Mouse (Mus musculus) G1E-ER4 (cell line): ENCODE measurements around the gene Topors. TPM values are rescaled to one million over a fixed set of nuclear protein-coding genes. Genes with fewer than 3 reads are reported as not detected.

ENCODE experiments used
- GATA1 ChIP-seq: IDR thresholded peaks from one replicate; pipeline ENCODE4 v1.8.0; 2012; ENCODE audit warnings: low read length, inconsistent platforms
- polyA plus RNA-seq: library from polyadenylated mRNA; stranded (reverse); fragments of >175 nt; gene quantifications from 2 replicates; pipeline ENCODE4 v1.2.3, GENCODE M21; 2012

The Topors gene
- 8.7 and 9.9 TPM in 2 replicates for polyA plus RNA-seq

- TF ChIP-seq GATA1, result no peak
Measured at GRCm38 (mm10) chr4:40269430-40270032, at the start of gene Topors, which contains the start of gene Smim27. TSS of gene Topors (minus strand) at chr4:40269850. TSS of gene Smim27 (plus strand) at chr4:40269579.

DNA sequence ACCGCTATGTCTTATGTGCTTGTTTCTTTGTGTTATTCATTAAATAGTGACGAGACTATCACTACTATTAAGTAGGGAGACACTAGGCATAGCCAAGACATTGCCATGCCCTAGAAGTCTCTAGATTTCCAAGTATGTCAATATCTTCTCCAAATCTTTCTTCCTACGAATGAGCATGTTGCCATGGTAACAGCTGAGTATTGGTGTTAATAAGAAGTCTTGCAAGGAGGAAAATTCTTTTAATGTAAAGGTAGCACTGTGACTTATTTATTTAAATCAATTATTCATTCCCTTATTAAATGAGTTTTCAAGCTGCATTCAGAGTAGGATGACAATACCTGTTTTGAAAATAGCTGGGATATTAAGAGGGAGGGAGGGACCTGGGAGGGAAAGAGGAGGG is 47.8 kb upstream of the Topors start:
- no peak for TF ChIP-seq GATA1

GRCm38 (mm10) chr4:40313026-40313425 is 43.4 kb upstream of the Topors start:
- TF ChIP-seq GATA1, result no peak

GRCm38 (mm10) chr4:40312213-40312612 is 42.6 kb upstream of the Topors start:
- TF ChIP-seq GATA1, result no peak

DNA sequence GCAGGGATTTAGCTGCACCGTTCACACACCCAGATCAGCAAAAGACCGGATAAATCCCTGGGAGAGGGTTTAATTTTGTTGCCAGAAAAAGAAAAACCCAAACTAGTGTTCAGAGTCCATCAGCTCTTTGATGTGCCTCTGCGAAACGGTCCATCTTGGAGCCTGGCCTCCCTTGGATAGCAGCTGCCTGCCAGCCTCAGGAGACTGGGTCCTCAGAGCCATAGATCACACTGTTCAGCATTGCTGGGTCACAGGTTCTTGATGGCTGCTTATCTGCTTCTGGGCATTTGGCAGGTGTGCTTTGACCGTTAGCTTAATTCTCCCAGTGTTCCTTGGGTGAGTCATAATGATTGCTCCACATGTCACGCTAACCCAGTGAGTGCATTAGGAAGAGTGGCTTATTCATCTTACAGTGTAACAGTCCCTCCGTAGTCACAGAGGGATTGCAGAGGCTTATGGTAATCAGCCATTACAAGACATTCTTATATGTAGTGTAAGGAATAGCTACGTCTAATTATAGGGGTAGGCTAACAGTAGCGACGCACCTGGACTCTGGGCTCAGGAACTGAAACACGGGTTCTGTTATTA is 41.2 kb upstream of the Topors start:
- TF ChIP-seq GATA1, result no peak

GRCm38 (mm10) chr4:40309682-40310081 is 40.0 kb upstream of the Topors start:
- peak; percentile 40 for TF ChIP-seq GATA1

DNA sequence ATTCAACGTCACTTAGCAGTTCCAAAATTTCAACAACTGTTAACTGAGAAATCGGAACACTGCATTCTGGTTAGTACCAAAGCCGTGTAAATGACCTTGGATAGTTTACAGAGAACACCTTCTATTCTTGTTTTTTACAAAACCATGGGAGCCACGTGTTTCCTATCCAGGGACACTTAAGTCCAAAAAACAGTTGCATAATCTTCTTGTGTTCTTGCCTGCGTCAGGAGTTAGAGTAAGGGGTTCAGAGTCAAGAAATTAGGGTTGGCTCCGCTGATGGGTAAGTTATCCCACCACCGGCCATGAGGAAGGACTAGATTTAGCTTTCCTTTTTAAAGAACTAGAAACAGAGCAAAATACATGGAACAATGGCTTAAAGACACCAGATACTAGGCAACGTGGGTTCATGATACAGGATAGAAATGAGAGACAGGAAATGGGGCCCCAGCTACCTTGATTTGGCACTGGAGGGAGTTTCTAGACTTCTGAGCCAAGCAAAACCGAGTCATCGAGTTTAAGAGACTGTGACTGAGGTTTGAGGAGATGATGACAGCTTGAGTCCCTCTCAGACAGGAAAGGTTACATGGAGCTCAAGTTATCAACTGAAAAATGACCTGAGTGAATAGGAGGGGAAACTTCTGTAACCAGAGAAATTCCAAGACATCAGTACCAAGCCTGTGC is 32.9 kb upstream of the Topors start:
- TF ChIP-seq GATA1, result no peak

DNA sequence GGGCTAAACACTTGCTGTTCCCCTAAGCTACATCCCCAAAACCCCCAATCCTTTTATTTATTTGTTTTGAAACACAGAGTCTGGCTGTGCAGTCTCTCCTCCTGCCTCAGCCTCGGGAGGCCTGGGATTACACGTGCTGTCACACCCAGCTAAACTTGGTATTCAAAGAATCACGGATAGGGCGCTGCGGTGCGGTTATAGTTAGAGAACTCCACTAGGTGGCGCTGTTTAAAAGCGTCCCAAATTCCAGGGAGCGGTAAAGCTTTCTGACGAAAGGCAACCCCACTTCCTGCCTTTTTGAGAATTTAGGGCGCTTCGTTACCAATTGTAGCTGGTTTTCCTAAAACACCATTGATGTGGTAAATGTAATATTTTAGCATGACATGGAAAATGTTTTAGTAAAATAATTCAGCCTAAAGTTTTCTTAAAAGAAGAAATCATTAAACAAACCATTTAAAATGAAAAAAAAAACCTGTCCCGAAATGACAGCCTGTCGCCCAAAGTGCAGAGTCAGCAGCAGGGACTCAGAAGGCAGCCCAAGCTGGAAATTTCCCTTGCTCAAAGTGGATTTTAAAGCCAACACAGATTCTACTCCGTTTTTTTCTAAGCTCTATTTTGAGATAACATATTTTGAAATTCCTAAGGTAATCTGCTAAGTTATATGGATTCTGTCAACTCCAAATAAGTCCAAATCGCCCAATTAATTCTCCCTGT is 31.6 kb upstream of the Topors start:
- TF ChIP-seq GATA1, result no peak

GRCm38 (mm10) chr4:40299169-40299568 is 29.5 kb upstream of the Topors start:
- peak; percentile 94 for TF ChIP-seq GATA1

DNA sequence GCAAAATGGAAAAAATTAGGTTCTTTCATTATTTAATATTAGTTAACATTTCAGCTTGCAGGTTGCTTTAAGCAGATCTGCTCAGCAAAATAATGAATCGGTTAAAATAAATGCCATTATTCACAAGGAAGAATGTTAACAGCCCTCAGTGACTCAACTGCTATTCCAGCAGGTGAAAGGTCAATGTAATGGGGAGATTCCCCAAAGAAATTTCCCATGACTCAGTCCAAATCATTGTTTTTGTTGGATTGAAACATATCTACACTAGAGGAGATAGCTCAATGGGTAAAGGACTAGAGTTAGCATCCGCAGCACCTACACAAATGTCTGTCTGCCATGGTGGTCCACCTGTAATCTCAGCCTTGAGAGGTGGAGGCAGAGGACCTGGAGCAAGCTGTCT is 19.4 kb upstream of the Topors start:
- no peak for TF ChIP-seq GATA1

DNA sequence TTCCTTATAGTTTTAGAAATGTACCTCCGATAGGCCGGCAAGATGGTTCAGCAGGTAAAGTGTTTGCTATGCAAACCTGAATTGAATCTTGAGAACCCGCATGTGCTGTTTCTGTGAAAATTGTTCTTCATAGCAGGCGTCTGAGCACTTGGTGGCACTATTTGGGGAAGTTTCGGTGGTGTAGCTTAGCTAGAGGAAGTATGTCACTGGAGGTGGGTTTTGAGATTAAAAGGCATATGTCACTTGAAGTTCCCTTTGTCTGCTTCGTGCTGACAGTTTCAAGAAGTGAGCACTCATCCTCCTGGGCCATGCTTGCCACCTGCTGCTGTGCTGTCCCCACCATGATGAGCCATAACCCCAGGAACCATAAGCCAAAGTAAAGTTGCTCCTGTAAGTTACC is 17.8 kb upstream of the Topors start:
- TF ChIP-seq GATA1, result no peak

- no peak for TF ChIP-seq GATA1
Measured at GRCm38 (mm10) chr4:40285582-40285981, 15.9 kb upstream of the Topors start.

DNA sequence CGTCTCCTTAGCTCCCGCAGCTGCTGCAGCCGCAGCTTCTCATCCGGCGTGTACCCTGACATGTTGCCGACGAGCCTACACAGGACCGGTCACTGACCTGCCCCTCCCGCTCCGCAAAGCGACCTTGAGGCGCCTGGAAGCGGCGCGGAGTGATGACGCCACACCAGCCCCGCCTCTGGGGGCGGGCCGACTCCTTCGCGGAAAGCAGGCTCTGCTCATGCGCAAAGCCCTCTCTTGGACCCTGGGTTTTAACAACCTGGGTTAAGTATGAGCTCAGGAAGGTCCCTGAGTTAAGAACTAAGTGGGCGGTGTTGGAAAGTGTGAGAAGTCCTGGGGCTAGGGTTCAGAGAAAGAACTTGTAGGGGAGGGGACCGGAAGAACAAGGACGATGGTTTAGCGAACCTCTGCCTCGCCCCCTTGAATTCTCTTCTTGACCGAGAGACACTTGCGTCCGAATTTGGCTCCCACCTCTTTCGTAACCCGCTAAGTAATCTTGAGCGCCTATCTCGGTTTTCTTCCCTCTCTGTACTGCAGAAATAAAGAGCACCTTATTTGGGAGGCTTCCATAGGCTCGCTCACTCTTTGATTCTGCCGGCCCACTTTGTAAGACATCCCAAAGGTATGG is 9.7 kb upstream of the Topors start, which contains the start of gene Ndufb6:
Gene Ndufb6 (minus strand): TSS at position 146 of the 625 bp plus-strand sequence.
- no peak for TF ChIP-seq GATA1

- no peak for TF ChIP-seq GATA1
Measured at GRCm38 (mm10) chr4:40278880-40279275, 9.2 kb upstream of the Topors start.

- no peak for TF ChIP-seq GATA1
Measured at GRCm38 (mm10) chr4:40268835-40269234, 815 bp downstream of the Topors start.
